Mouse (Mus musculus): Measurements from ENCODE around the gene Lrrc61. TPM values are rescaled to one million over a fixed set of nuclear protein-coding genes. Genes with fewer than 3 reads are reported as not detected.

The Lrrc61 gene
- polyA plus RNA-seq, 1 experiment from 2014 or later = 9.7 TPM

DNA sequence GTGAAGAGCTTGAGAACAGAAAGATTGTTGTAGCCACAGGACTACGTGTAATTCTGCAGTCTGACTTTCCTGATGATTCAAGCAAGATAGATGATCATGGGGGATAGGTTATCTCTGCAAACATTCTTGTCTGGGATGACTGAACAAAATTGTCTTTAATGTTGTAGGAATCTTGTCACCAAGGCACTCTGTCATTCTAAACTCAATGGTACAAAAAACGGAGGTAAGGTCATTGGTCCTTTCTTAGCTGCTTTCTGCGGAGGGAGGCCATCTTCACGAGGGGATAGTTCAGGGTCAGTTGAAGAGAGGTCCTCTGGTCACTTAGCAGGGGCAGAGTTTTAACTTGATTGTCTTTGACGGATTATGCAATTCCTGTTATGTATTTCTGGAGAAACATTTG lies 24.1 kb downstream of the Lrrc61 start:
- H3K4me2 ChIP-seq (replicated peaks; ENCODE audit: low read depth, low read length) = no peak overlapping the region
- no peak overlapping the region for H3K27ac ChIP-seq (ENCODE audit: low read depth, low read length)

DNA sequence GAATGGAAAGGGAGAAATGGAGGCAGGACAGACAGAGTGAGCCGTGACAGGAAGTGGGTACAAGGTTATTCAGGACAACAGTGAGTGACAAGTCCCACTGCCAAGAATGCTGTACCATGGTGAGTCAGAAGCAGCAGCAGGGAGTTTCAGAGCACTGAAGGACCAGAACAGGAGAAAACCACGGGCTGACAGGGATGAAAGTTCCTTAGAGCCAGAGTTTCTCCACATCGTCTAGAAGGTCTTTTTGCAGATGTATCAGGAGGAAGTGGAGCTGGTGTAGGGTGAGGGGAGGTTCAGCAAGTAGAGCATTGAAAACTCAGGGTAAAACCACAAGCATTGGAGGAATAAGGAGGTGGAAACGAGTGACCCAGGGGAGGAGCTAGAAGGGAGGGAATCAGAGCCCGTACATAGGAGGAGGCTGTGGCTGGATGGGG lies 24.6 kb downstream of the Lrrc61 start:
- no peaks in the 10 kb centered on the region for H3K27me3 ChIP-seq (ENCODE audit: control insufficient read depth, insufficient read depth, low read length)
- H3K4me1 ChIP-seq (ENCODE audit: control insufficient read depth, insufficient read depth, low read length) = peaks cover 18% of the 10 kb centered on the region; the same call in 1 of the 2 replicates
- H3K4me3 ChIP-seq (ENCODE audit: low read length) = no peak overlapping the region
- H3K9me3 ChIP-seq (ENCODE audit: control insufficient read depth, low read length) = no peaks in the 10 kb centered on the region
- H3K27ac ChIP-seq (ENCODE audit: low read depth, low read length) = peak overlapping the region; percentile 55; the same call in 1 of the 2 replicates
- WGBS = 29% methylated on average over 5 of the region's 5 CpGs
- no peak overlapping the region for H3K4me2 ChIP-seq (replicated peaks; ENCODE audit: low read depth, low read length)
- ATAC-seq (ENCODE audit: low FRiP score, low TSS enrichment) = no peak
- no peak overlapping the region for H3K9ac ChIP-seq (ENCODE audit: low read depth, low read length)
- H3K36me3 ChIP-seq (ENCODE audit: control insufficient read depth, insufficient read depth, low read length) = no peaks in the 10 kb centered on the region

More for the DNA sequence above, 24.1 kb downstream of the Lrrc61 start:
- Histone ChIP-seq H3K9me3 (ENCODE audit: control insufficient read depth, low read length) (no peaks in the 10 kb centered on the region), H3K36me3 (ENCODE audit: control insufficient read depth, insufficient read depth, low read length) (no peaks in the 10 kb centered on the region), H3K9ac (ENCODE audit: low read depth, low read length) (no peak overlapping the region), H3K4me1 (ENCODE audit: control insufficient read depth, insufficient read depth, low read length) (peaks cover 18% of the 10 kb centered on the region; the same call in 1 of the 2 replicates), H3K27me3 (ENCODE audit: control insufficient read depth, insufficient read depth, low read length) (no peaks in the 10 kb centered on the region), H3K4me3 (ENCODE audit: low read length) (no peak overlapping the region)
- no peak for ATAC-seq (ENCODE audit: low FRiP score, low TSS enrichment)
- 24% methylated on average over 5 of the region's 5 CpGs for WGBS

DNA sequence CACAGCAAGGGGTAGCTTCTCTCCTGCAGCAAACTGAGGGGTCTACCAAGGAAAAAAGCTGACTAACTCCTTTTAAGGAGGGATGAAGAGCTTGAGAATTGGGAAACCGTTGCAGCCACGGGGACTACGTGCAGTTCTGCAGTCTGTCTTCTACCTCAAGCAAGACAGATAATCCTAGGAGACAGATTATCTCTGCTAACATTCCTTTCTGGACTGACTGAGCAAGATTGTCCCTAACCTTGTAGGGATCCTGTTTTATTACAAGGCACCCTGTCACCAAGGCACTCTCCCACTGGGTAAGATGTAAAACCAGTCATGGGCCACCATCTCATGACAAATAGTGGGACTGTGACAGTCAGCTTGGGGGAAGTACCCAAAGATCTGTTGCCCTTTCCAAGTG lies 26.7 kb downstream of the Lrrc61 start:
- 77% methylated on average over 3 of the region's 3 CpGs for WGBS
- Histone ChIP-seq H3K27ac (ENCODE audit: low read depth, low read length) (no peak overlapping the region), H3K9ac (ENCODE audit: low read depth, low read length) (no peak overlapping the region)

DNA sequence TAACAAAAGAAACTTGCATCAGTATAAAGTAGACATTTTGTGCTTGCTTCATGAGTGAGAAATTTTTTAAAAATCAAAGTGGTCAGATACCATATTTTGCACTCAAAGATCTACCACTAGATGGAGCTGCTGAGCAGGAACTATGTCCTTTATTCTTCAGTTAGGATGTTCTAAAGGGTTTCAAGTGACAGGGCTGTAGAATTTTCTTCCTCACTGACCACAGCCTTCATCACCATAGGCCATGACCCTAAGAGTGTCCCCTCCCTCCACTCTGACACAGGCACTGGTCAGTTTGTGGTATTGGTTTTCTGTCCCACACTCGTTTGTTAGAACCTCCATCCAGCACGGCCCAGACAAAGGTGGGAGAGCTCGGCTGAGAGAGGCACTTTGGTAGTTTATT lies 27.4 kb downstream of the Lrrc61 start:
- H3K27me3 ChIP-seq (ENCODE audit: control insufficient read depth, insufficient read depth, low read length) = no peaks in the 10 kb centered on the region
- no peak overlapping the region for H3K27ac ChIP-seq (ENCODE audit: low read depth, low read length)
- no peak; the same call in 1 of the 2 replicates for ATAC-seq (ENCODE audit: low FRiP score, low TSS enrichment)
- H3K9me3 ChIP-seq (ENCODE audit: control insufficient read depth, low read length) = no peaks in the 10 kb centered on the region
- H3K4me2 ChIP-seq (replicated peaks; ENCODE audit: low read depth, low read length) = no peak overlapping the region
- WGBS = 59% methylated on average over 3 of the region's 3 CpGs
- H3K36me3 ChIP-seq (ENCODE audit: control insufficient read depth, insufficient read depth, low read length) = no peaks in the 10 kb centered on the region
- no peak overlapping the region for H3K4me3 ChIP-seq (ENCODE audit: low read length)
- no peak overlapping the region for H3K9ac ChIP-seq (ENCODE audit: low read depth, low read length)
- H3K4me1 ChIP-seq (ENCODE audit: control insufficient read depth, insufficient read depth, low read length) = peaks cover 18% of the 10 kb centered on the region; the same call in 1 of the 2 replicates

More for the DNA sequence above, 26.7 kb downstream of the Lrrc61 start:
- no peak overlapping the region for H3K4me2 ChIP-seq (replicated peaks; ENCODE audit: low read depth, low read length)
- no peaks in the 10 kb centered on the region for H3K36me3 ChIP-seq (ENCODE audit: control insufficient read depth, insufficient read depth, low read length)
- no peaks in the 10 kb centered on the region for H3K27me3 ChIP-seq (ENCODE audit: control insufficient read depth, insufficient read depth, low read length)
- no peak overlapping the region for H3K4me3 ChIP-seq (ENCODE audit: low read length)
- no peaks in the 10 kb centered on the region for H3K9me3 ChIP-seq (ENCODE audit: control insufficient read depth, low read length)
- no peak for ATAC-seq (ENCODE audit: low FRiP score, low TSS enrichment)
- H3K4me1 ChIP-seq (ENCODE audit: control insufficient read depth, insufficient read depth, low read length) = peaks cover 18% of the 10 kb centered on the region; the same call in 1 of the 2 replicates

DNA sequence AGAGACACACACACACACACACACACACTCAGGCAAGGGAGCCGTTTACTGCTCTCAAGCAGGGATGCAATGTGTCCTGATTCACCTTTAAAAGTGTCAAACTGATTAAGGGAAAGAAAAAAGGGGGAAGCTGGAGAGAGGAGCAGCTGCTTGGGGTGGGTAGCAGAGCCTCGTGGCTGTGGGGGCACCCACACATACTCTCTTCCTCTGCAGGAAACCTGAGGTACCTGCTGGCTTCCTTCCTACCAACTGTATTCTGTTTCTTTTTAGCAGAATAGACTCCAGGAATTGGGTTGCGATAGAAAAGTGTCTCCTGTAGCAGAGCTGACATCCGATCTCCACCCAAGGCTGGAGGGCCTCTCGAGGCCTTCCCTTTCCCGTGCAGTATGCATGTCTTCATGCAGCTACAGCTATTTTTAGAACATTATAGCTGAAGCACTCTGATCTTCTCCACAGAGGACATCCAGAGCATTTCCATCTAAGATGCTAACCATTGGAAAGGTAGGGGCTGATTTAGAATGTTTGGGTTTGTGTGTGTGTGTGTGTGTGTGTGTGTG lies 34.7 kb downstream of the Lrrc61 start, which contains the start of gene Gm45021:
Gm45021 (plus strand) TSS at position 417 of the 557 bp plus-strand sequence.
- Histone ChIP-seq H3K9me3 (ENCODE audit: control insufficient read depth, low read length) (no peaks in the 10 kb centered on the region), H3K4me2 (replicated peaks; ENCODE audit: low read depth, low read length) (no peak within 1 kb of the TSS), H3K27ac (ENCODE audit: low read depth, low read length) (peak within 1 kb of the TSS; percentile 30; the same call in 1 of the 2 replicates), H3K36me3 (ENCODE audit: control insufficient read depth, insufficient read depth, low read length) (no peaks in the 10 kb centered on the region), H3K27me3 (ENCODE audit: control insufficient read depth, insufficient read depth, low read length) (no peaks in the 10 kb centered on the region), H3K4me3 (ENCODE audit: low read length) (no peak within 1 kb of the TSS), H3K4me1 (ENCODE audit: control insufficient read depth, insufficient read depth, low read length) (0 out of 2 replicates have a peak, but pooled peaks cover 4% of the 10 kb centered on the region), H3K9ac (ENCODE audit: low read depth, low read length) (no peak within 1 kb of the TSS)
- WGBS = 10% methylated on average over 6 of the region's 6 CpGs
- ATAC-seq (ENCODE audit: low FRiP score, low TSS enrichment) = no peak

DNA sequence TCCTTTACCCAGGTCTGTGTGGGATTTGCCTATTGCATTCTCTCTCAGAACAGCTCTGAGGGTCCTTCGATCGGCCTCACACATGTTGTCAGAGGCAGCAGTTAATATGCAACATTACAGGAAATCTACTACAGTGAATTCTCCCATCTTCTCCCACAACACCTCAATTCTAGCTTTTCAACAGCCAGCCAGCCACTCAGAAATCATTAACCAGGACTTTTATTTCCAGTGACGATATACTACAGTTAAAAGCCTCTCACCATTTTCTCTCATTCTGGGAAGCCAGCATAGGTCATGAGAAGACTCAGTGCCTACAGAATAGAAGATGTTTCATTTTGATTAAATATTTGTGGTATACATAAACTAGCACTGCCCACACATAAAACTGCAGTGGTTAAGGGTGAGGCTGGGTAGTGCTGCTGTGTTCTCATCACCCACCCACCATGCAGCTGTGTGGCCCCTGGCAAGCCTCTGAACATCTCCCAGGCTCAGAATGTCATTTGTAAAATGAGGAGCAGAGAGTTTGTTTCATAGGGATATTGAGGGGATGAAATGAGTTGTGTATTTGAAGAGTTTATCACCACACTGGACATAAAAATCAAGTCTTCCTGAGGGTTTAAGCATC lies 36.7 kb downstream of the Lrrc61 start:
- peaks cover 3% of the 10 kb centered on the region for H3K9me3 ChIP-seq (ENCODE audit: control insufficient read depth, low read length)
- H3K4me3 ChIP-seq (ENCODE audit: low read length) = no peak overlapping the region
- no peak overlapping the region for H3K27ac ChIP-seq (ENCODE audit: low read depth, low read length)
- peaks cover 10% of the 10 kb centered on the region; the same call in 1 of the 2 replicates for H3K4me1 ChIP-seq (ENCODE audit: control insufficient read depth, insufficient read depth, low read length)
- no peak for ATAC-seq (ENCODE audit: low FRiP score, low TSS enrichment)
- H3K4me2 ChIP-seq (replicated peaks; ENCODE audit: low read depth, low read length) = no peak overlapping the region
- 84% methylated on average over 3 of the region's 3 CpGs for WGBS
- H3K9ac ChIP-seq (ENCODE audit: low read depth, low read length) = no peak overlapping the region
- no peaks in the 10 kb centered on the region for H3K27me3 ChIP-seq (ENCODE audit: control insufficient read depth, insufficient read depth, low read length)
- peaks cover 4% of the 10 kb centered on the region for H3K36me3 ChIP-seq (ENCODE audit: control insufficient read depth, insufficient read depth, low read length)

DNA sequence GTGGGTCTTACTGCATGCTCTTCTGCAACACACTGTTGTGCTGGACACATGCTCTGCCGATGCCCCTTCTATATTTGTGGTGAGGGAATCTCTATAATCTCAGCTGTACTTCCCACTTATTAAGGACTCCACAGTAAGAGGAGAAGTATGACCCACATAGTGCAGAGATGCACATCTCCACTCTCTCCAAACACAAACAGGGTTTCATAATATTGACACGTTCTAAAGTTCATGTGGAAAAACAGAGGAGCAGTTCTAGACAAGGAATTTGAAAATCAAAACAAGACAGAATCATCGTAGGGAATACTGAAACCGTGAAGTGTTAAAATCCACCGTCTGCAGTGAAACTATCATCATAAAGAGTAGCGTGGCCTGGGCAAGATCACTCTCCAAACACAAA lies 37.3 kb downstream of the Lrrc61 start:
- H3K9ac ChIP-seq (ENCODE audit: low read depth, low read length) = no peak overlapping the region
- H3K4me2 ChIP-seq (replicated peaks; ENCODE audit: low read depth, low read length) = no peak overlapping the region
- peaks cover 10% of the 10 kb centered on the region; the same call in 1 of the 2 replicates for H3K4me1 ChIP-seq (ENCODE audit: control insufficient read depth, insufficient read depth, low read length)
- H3K36me3 ChIP-seq (ENCODE audit: control insufficient read depth, insufficient read depth, low read length) = peaks cover 10% of the 10 kb centered on the region
- H3K27ac ChIP-seq (ENCODE audit: low read depth, low read length) = no peak overlapping the region
- 91% methylated on average over 6 of the region's 6 CpGs for WGBS
- H3K9me3 ChIP-seq (ENCODE audit: control insufficient read depth, low read length) = peaks cover 9% of the 10 kb centered on the region
- no peak for ATAC-seq (ENCODE audit: low FRiP score, low TSS enrichment)
- H3K4me3 ChIP-seq (ENCODE audit: low read length) = no peak overlapping the region
- no peaks in the 10 kb centered on the region for H3K27me3 ChIP-seq (ENCODE audit: control insufficient read depth, insufficient read depth, low read length)

DNA sequence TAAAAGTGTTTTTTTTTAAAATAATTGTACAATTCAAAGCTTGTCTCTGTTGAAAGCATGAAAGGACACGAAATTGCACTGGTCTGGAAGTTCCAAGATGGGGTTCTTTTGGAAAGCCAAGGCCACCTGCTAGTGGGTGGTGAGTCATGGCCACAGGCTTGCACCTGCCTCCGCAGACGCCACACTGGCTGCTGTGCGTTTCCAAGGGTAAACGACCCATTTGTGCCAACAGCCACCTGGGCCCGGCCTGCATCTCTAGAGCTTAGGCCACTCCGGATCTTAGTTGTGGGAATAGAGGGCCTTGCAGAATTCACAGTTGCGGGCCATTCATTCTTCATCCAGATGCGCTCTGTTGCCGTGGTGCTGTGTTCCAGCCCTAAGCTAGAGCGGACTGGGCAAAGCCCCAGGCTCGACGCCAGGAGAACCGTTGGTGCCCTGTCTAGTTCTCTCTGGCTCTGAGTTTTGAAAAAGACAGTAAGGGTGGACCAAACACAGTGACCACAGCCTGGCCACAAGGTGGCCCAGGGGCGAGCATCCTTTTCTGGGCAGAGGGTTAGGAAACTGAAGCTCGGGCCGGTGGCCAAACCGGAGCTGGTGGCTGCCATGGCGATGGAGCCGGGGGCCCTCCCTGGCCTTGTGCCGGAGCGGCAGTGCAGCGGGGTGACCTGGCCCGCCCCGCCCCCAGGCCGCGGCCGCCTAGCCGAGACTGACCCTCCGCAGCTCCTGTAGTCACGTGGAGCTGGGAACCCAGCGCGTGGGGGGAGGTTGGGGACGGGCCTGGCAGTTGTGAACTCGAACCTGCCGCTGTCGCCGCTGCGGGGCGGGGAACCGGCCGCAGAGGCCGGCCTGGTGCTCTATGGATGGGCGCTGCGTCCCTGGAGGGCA lies 38.8 kb downstream of the Lrrc61 start, which contains the start of the genes Repin1 and Gm44965:
Repin1 (plus strand) TSS at position 726 of the 885 bp plus-strand sequence.
Gm44965 (plus strand) TSS at position 784 of the 885 bp plus-strand sequence.
- Histone ChIP-seq H3K9me3 (ENCODE audit: control insufficient read depth, low read length) (peaks cover 23% of the 10 kb centered on the region), H3K36me3 (ENCODE audit: control insufficient read depth, insufficient read depth, low read length) (peaks cover 25% of the 10 kb centered on the region), H3K4me3 (ENCODE audit: low read length) (peak within 1 kb of the TSS; percentile 91), H3K27ac (ENCODE audit: low read depth, low read length) (peak within 1 kb of the TSS; percentile 92), H3K27me3 (ENCODE audit: control insufficient read depth, insufficient read depth, low read length) (no peaks in the 10 kb centered on the region), H3K4me2 (replicated peaks; ENCODE audit: low read depth, low read length) (peak within 1 kb of the TSS; percentile 75), H3K4me1 (ENCODE audit: control insufficient read depth, insufficient read depth, low read length) (peaks cover 10% of the 10 kb centered on the region; the same call in 1 of the 2 replicates), H3K9ac (ENCODE audit: low read depth, low read length) (peak within 1 kb of the TSS; percentile 88)
- 6% methylated on average over 45 of the region's 45 CpGs for WGBS
- ATAC-seq (ENCODE audit: low FRiP score, low TSS enrichment) = peak; percentile 92

Measured in kidney, embryonic 14.5 days (tissue).